Mouse (Mus musculus) liver, embryonic 15.5 days (tissue): Measurements from ENCODE around the gene Prr36. TPM values are rescaled to one million over a fixed set of nuclear protein-coding genes. Genes with fewer than 3 reads are reported as not detected.

ENCODE experiments used
- ATAC-seq: fragments of 200-750 bp; cut with Nextera tagmentation; 2 replicates; pipeline ENCODE4 v1.8.0; 2017; ENCODE audit warnings: moderate number of reproducible peaks, mild to moderate bottlenecking, moderate library complexity; ENCODE audit not compliant: insufficient read depth
- H3K27ac ChIP-seq: fragments of 300-500 bp; sonication (generic); replicated peaks from 2 replicates; pipeline ENCODE4 v1.5.1; 2015; ENCODE audit warnings: mild to moderate bottlenecking, inconsistent platforms
- H3K27me3 ChIP-seq: fragments of 300-500 bp; sonication (generic); 2 replicates; pipeline ENCODE4 v1.6.1; 2015; ENCODE audit warnings: mild to moderate bottlenecking, inconsistent platforms
- H3K36me3 ChIP-seq: fragments of 300-500 bp; sonication (generic); replicated peaks from 2 replicates; pipeline ENCODE4 v1.6.1; 2015; ENCODE audit warnings: moderate library complexity, mild to moderate bottlenecking, inconsistent platforms
- H3K4me1 ChIP-seq: fragments of 300-500 bp; sonication (generic); replicated peaks from 2 replicates; pipeline ENCODE4 v1.6.1; 2015; ENCODE audit warnings: inconsistent platforms
- H3K4me2 ChIP-seq: fragments of 300-500 bp; sonication (generic); 2 replicates; pipeline ENCODE4 v1.6.1; 2015; ENCODE audit warnings: moderate library complexity, mild to moderate bottlenecking, inconsistent platforms
- H3K4me3 ChIP-seq: fragments of 300-500 bp; sonication (generic); replicated peaks from 2 replicates; pipeline ENCODE4 v1.5.1; 2015; ENCODE audit warnings: mild to moderate bottlenecking, inconsistent platforms
- H3K9ac ChIP-seq: fragments of 300-500 bp; sonication (generic); 2 replicates; pipeline ENCODE4 v1.6.1; 2015; ENCODE audit warnings: moderate library complexity, mild to moderate bottlenecking, inconsistent platforms
- H3K9me3 ChIP-seq: fragments of 300-500 bp; sonication (generic); replicated peaks from 2 replicates; pipeline ENCODE4 v1.6.1; 2016; ENCODE audit warnings: inconsistent platforms
- WGBS: fragments of 180-500 bp; shearing (Covaris S2); methylation state at CpG from one replicate; pipeline ENCODE4 v1.1.7; 2015; ENCODE audit warnings: mixed read lengths; ENCODE audit not compliant: insufficient replicate concordance; 5-methylcytosine and 5-hydroxymethylcytosine counted together
- polyA plus RNA-seq: library from polyadenylated mRNA; unstranded; fragments of >200 nt; fragmentation: Nextera tagmentation; extraction: Ambion mirVana; gene quantifications from 2 replicates; pipeline ENCODE4 v1.2.1, GENCODE M21; 2015

Gene Prr36
- polyA plus RNA-seq, 1 experiment from 2014 or later, result 0.37 TPM

GRCm38 (mm10) chr8:4238434-4239192 is 21.4 kb upstream of the Prr36 start, which contains the start of the genes Map2k7 and Gm49320:
Gene Map2k7, plus strand, starts transcription at chr8:4238740.
Gene Gm49320, plus strand, starts transcription at chr8:4238865.
- Histone ChIP-seq H3K36me3 (peaks cover 22% of the 10 kb centered on the region), H3K27me3 (no peaks in the 10 kb centered on the region; the same call in 1 of the 2 replicates), H3K4me1 (peaks cover 45% of the 10 kb centered on the region), H3K4me3 (peak within 1 kb of the TSS; percentile 75), H3K4me2 (peak within 1 kb of the TSS; percentile 86), H3K27ac (peak within 1 kb of the TSS; percentile 94), H3K9me3 (no peaks in the 10 kb centered on the region), H3K9ac (peak within 1 kb of the TSS; percentile 76)
- ATAC-seq, result peak; percentile 95
- WGBS, result under 1% methylated on average over 63 of the region's 71 CpGs

- peaks cover 15% of the 10 kb centered on the region for H3K36me3 ChIP-seq
- peaks cover 45% of the 10 kb centered on the region for H3K4me1 ChIP-seq
- peak overlapping the region; percentile 76 for H3K9ac ChIP-seq
- H3K4me2 ChIP-seq, result peak overlapping the region; percentile 86
- H3K9me3 ChIP-seq, result no peaks in the 10 kb centered on the region
- no peak; the same call in 1 of the 2 replicates for ATAC-seq
- H3K27me3 ChIP-seq, result no peaks in the 10 kb centered on the region; the same call in 1 of the 2 replicates
- 16% methylated on average over 15 of the region's 15 CpGs for WGBS
- peak overlapping the region; percentile 94 for H3K27ac ChIP-seq
- H3K4me3 ChIP-seq, result peak overlapping the region; percentile 75
Observed at GRCm38 (mm10) chr8:4237814-4238433, 20.7 kb upstream of the Prr36 start.

DNA sequence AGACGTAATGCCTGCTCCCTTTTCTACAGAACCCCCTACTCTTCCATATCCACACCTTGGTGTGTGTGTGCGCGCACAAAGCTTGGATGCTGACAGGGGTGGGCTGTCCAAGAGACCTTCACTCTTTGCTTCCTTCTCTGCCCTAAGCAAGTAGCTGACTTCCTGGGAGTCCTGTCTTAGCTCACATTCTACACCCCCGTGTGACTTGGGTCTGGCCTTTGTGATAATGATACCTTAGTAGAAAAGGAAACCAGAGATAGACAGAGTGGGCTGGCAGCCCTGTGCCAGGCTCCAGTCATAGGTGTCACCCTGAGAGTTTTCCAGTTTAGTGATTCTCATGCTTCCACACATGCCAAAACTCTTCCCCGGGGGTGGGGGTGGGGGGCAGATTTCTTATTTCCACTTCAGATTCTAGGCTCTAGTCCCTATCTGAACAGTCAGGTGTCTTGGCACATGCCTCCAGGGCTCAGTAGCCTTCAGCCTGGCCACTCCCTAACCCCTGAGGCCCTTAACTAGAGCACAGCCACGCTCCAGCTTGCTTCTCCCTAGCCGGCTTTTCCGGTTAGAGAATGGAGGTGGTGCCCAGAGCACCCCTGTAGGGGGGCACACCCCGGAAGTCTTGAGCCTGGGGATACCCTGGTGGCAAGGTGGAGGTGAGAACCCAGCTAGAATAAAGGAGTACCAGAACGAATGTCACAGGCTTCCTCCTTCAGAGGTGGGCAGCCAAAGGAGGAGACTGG is 13.5 kb upstream of the Prr36 start:
- no peak overlapping the region for H3K27ac ChIP-seq
- H3K36me3 ChIP-seq, result no peaks in the 10 kb centered on the region
- no peak overlapping the region for H3K9ac ChIP-seq
- no peak overlapping the region for H3K4me2 ChIP-seq
- ATAC-seq, result peak; percentile 35; the same call in 1 of the 2 replicates
- H3K27me3 ChIP-seq, result peaks cover 29% of the 10 kb centered on the region
- no peaks in the 10 kb centered on the region for H3K9me3 ChIP-seq
- peaks cover 19% of the 10 kb centered on the region for H3K4me1 ChIP-seq
- H3K4me3 ChIP-seq, result no peak overlapping the region
- 45% methylated on average over 10 of the region's 10 CpGs for WGBS

DNA sequence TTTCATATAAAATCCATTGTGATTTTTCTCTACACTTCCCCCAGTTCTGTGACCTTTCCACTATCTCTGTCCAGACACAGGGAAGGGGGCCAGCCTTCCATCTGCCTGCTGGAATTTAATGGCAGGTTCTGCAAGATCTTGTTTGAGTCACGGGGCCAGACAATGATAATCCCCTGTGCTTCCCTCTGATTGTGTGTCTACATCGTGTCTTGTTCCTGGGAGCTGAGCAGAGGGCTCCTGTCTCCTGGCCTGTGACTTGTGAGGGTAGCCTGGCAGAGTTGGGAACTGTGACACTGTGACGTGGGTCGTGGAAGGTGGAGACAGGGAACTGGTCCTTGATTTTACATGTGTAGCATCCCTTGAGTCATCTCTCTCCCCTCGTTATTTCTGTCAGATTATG is 12.5 kb upstream of the Prr36 start:
- peaks cover 19% of the 10 kb centered on the region for H3K4me1 ChIP-seq
- no peak for ATAC-seq
- H3K4me2 ChIP-seq, result no peak overlapping the region
- H3K9me3 ChIP-seq, result no peaks in the 10 kb centered on the region
- WGBS, result 51% methylated on average over 5 of the region's 5 CpGs
- H3K9ac ChIP-seq, result no peak overlapping the region
- H3K36me3 ChIP-seq, result no peaks in the 10 kb centered on the region
- peaks cover 38% of the 10 kb centered on the region for H3K27me3 ChIP-seq
- H3K27ac ChIP-seq, result no peak overlapping the region
- H3K4me3 ChIP-seq, result no peak overlapping the region

- H3K27me3 ChIP-seq, result peaks cover 51% of the 10 kb centered on the region
- ATAC-seq, result no peak
- 67% methylated on average over 4 of the region's 4 CpGs for WGBS
Observed at GRCm38 (mm10) chr8:4227919-4228318, 10.7 kb upstream of the Prr36 start.

GRCm38 (mm10) chr8:4226739-4227347 is 9.6 kb upstream of the Prr36 start, which contains the start of gene Lrrc8e:
Gene Lrrc8e, plus strand, starts transcription at chr8:4226827.
- 8% methylated on average over 30 of the region's 33 CpGs for WGBS
- H3K9ac ChIP-seq, result peak within 1 kb of the TSS; percentile 25; the same call in 1 of the 2 replicates

More at GRCm38 (mm10) chr8:4227919-4228318, 10.7 kb upstream of the Prr36 start:
- H3K27ac ChIP-seq, result no peak overlapping the region
- H3K4me2 ChIP-seq, result no peak overlapping the region
- no peak overlapping the region for H3K4me3 ChIP-seq
- no peaks in the 10 kb centered on the region for H3K36me3 ChIP-seq
- H3K9me3 ChIP-seq, result no peaks in the 10 kb centered on the region
- no peak overlapping the region for H3K9ac ChIP-seq
- H3K4me1 ChIP-seq, result peaks cover 19% of the 10 kb centered on the region

GRCm38 (mm10) chr8:4226323-4226722 is 9.1 kb upstream of the Prr36 start:
- Histone ChIP-seq H3K4me1 (peaks cover 18% of the 10 kb centered on the region), H3K27me3 (peaks cover 54% of the 10 kb centered on the region), H3K4me2 (peak overlapping the region; percentile 60), H3K4me3 (peak overlapping the region; percentile 30), H3K27ac (no peak overlapping the region), H3K9me3 (no peaks in the 10 kb centered on the region), H3K9ac (no peak overlapping the region), H3K36me3 (no peaks in the 10 kb centered on the region)
- 22% methylated on average over 4 of the region's 4 CpGs for WGBS
- ATAC-seq, result no peak

More at GRCm38 (mm10) chr8:4226739-4227347, 9.6 kb upstream of the Prr36 start, which contains the start of gene Lrrc8e:
- H3K36me3 ChIP-seq, result no peaks in the 10 kb centered on the region
- peak within 1 kb of the TSS; percentile 60 for H3K4me2 ChIP-seq
- ATAC-seq, result peak; percentile 63
- peaks cover 19% of the 10 kb centered on the region for H3K4me1 ChIP-seq
- peak within 1 kb of the TSS; percentile 30 for H3K4me3 ChIP-seq
- H3K27me3 ChIP-seq, result peaks cover 51% of the 10 kb centered on the region
- no peaks in the 10 kb centered on the region for H3K9me3 ChIP-seq
- H3K27ac ChIP-seq, result no peak within 1 kb of the TSS

GRCm38 (mm10) chr8:4222059-4222458 is 4.8 kb upstream of the Prr36 start:
- Histone ChIP-seq H3K4me2 (no peak overlapping the region), H3K4me3 (no peak overlapping the region), H3K36me3 (no peaks in the 10 kb centered on the region), H3K9me3 (no peaks in the 10 kb centered on the region), H3K4me1 (peaks cover 9% of the 10 kb centered on the region), H3K9ac (no peak overlapping the region), H3K27me3 (peaks cover 66% of the 10 kb centered on the region), H3K27ac (no peak overlapping the region)
- ATAC-seq, result no peak

DNA sequence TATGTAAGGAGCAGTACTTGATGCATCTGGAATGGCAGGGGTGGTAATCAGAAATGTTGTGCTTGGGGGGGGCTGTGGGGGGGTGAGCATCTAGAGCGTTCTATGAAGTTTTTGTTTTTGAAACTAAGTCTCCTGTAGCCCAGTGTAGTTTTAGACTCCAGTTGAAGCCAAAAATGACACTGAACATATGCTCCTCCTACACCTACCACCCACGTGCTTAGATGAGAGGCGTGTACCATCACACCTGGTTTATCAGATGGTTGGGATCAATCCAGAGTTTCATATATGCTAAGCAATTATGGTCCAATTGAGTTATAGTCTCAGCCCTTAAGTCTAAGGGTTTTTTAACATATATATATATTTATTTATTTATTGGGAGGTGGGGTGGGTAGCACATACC is 2.4 kb upstream of the Prr36 start:
- Histone ChIP-seq H3K9ac (no peak overlapping the region), H3K4me1 (peaks cover 17% of the 10 kb centered on the region), H3K27ac (no peak overlapping the region), H3K9me3 (no peaks in the 10 kb centered on the region), H3K36me3 (no peaks in the 10 kb centered on the region), H3K27me3 (peaks cover 67% of the 10 kb centered on the region), H3K4me2 (no peak overlapping the region), H3K4me3 (no peak overlapping the region)
- WGBS, result 77% methylated on average over 3 of the region's 3 CpGs
- no peak for ATAC-seq

DNA sequence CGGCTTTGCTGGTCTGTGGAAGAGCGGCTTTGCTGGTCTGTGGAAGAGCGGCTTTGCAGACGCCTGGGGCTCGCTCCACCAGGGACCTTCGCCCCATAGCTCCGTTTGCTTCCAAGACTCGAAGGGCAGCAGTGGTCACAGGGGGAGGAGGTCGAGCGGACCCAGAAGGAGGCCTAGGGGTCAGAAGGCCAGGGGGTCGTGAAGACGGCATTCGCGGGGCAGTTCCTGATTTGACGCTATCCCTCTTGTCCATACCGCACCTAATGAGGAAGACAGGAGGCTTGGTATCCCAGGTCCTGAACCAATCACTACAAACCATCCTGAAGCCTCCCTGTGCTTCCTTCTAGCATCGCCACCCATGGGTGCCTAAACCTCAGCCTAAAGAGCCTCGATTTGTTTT is 963 bp downstream of the Prr36 start:
- no peak overlapping the region for H3K27ac ChIP-seq
- H3K4me3 ChIP-seq, result no peak overlapping the region
- H3K9me3 ChIP-seq, result no peaks in the 10 kb centered on the region
- H3K9ac ChIP-seq, result no peak overlapping the region
- no peak for ATAC-seq
- H3K4me2 ChIP-seq, result peak overlapping the region; percentile 62
- H3K4me1 ChIP-seq, result peaks cover 36% of the 10 kb centered on the region
- 15% methylated on average over 18 of the region's 18 CpGs for WGBS
- H3K27me3 ChIP-seq, result peaks cover 78% of the 10 kb centered on the region
- no peaks in the 10 kb centered on the region for H3K36me3 ChIP-seq
